Mouse (Mus musculus) telencephalon, adult 2 months (tissue): ENCODE data around the gene Gm9964.

Source experiments
- DNase-seq: peaks from one replicate; pipeline ENCODE4 v3.0.0-alpha.2; 2011; ENCODE audit warnings: low read depth, low spot score

Gene Gm9964

GRCm38 (mm10) chr11:79253542-79254390 lies 42.9 kb downstream of the Gm9964 start:
- no peak for DNase-seq

- DNase-seq: no peak
Observed at GRCm38 (mm10) chr11:79252881-79253541, 43.7 kb downstream of the Gm9964 start.
